Mouse (Mus musculus) brain, embryonic 14.5 days (tissue): ENCODE results near the gene Ccnf. TPM values are rescaled to one million over a fixed set of nuclear protein-coding genes. Genes with fewer than 3 reads are reported as not detected.

ENCODE experiments used
- DNase-seq: peaks from one replicate; pipeline ENCODE4 v3.0.0-alpha.2; 2011; ENCODE audit warnings: low read depth
- CTCF ChIP-seq: fragments of 200-500 bp; IDR thresholded peaks from 2 replicates; pipeline ENCODE4 v1.5.1; 2012; ENCODE audit warnings: inconsistent platforms, mild to moderate bottlenecking, moderate library complexity, borderline replicate concordance; ENCODE audit not compliant: insufficient read depth, insufficient read length; ENCODE audit errors: extremely low read depth
- POLR2A ChIP-seq: fragments of 200-500 bp; IDR thresholded peaks from 2 replicates; pipeline ENCODE4 v1.6.1; 2012; ENCODE audit warnings: mild to moderate bottlenecking, inconsistent platforms, borderline replicate concordance; ENCODE audit not compliant: poor library complexity, insufficient read depth, insufficient read length, severe bottlenecking; ENCODE audit errors: extremely low read depth
- polyA plus RNA-seq: library from polyadenylated mRNA; depleted of rRNA; stranded (reverse); fragments of >200 nt; gene quantifications from 2 replicates; pipeline ENCODE4 v1.2.3, GENCODE M21; 2012; rRNA removed

The Ccnf gene
- 16.2 and 21.6 TPM in 2 replicates for polyA plus RNA-seq

- peak; percentile 43; the same call in 1 of the 2 replicates for TF ChIP-seq CTCF
- peak; percentile 67; the same call in 1 of the 2 replicates for TF ChIP-seq POLR2A
- DNase-seq: peak; percentile 99
These were observed at the start of gene Ccnf for GRCm38 (mm10) chr17:24251320-24252069. Gene Ccnf (minus strand): TSS chr17:24251484.

DNA sequence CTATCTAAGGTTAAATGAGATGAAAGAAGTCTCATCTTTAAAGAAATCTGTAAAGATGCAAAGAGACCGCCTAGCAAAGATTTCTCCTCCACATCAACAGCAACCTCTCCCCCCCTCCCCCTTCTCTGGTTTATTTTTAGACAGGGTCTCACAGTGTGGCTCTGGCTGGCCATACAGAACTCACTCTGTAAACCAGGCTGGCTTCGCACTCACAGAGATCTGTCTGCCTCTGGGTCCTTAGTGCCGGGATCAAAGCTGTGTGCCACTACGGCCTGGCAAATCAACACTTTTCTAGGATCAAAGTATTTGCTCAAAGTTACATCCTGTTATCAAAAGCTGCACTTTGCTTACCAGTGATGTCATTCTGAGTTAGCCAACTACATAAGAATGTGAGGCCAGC lies 49.4 kb upstream of the Ccnf start:
- no peak for DNase-seq
- no peak for TF ChIP-seq CTCF
- no peak for TF ChIP-seq POLR2A

DNA sequence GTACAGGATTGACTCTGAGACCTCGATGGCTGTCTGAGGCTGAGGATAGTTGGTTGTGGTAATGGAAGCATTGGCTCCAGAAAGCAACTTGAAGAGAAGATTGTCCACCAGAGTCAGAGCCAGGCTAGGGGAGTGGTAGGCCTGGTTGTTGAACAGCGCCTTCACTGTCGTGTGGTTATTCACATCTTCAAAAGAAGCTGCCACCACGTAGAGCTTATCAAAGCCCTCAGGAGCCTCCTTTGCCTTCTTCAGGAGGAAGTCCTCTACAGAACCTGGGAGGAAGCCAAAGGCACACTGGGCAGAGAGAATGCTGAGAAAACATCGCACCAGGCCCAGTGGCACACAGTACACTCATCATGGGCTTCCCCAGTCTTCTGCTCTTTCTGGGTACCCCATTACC lies 38.1 kb upstream of the Ccnf start:
- TF ChIP-seq POLR2A (no peak), CTCF (no peak)
- no peak for DNase-seq

GRCm38 (mm10) chr17:24288477-24288876 lies 37.2 kb upstream of the Ccnf start:
- no peak for TF ChIP-seq CTCF
- TF ChIP-seq POLR2A: no peak
- no peak for DNase-seq

DNA sequence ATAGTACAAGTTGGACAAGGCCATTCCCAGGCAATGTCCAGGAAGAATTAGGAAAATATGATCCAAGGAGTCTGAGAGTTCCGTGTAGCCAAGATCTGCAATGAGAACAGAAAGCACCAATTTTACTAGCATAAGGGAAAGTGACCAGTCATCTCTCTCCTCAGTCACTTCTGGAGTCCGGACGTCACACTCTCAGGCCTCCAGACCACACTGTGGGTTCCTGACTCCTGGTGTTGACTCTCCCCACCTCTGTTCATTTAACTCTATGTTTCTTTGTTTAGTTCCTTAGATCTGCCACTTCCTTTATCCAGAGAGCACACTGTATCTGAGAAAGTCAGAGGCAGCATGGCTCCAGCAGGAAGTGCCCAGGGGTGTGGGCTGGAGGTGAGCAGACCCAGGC lies 34.4 kb upstream of the Ccnf start:
- TF ChIP-seq CTCF (no peak), POLR2A (no peak)
- no peak for DNase-seq

GRCm38 (mm10) chr17:24283266-24283818 lies 32.1 kb upstream of the Ccnf start:
- TF ChIP-seq POLR2A (no peak), CTCF (no peak)
- DNase-seq: no peak

DNA sequence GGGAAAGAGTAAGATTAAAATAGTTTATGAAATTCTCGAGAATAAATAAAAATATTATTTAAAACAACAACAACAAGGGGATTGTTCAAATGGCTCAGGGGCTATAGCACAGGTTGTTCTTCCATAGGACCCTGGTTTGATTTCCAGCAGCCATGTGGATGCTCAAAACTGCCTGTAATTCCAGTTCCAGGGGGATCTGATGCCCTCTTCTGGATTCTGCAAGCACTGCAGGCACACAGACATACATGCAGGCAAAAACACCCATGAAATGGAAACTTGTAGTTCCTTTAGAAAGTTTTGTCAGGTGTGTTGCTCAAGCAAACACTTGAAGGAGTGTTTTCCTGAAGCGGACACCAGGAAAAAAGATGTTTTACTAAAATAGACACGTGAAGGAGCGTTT lies 31.4 kb upstream of the Ccnf start:
- DNase-seq: no peak
- TF ChIP-seq POLR2A (no peak), CTCF (peak; percentile 33; the same call in 1 of the 2 replicates)

- TF ChIP-seq POLR2A (no peak), CTCF (no peak)
- no peak for DNase-seq
These were observed 28.6 kb upstream of the Ccnf start for GRCm38 (mm10) chr17:24279907-24280306.

DNA sequence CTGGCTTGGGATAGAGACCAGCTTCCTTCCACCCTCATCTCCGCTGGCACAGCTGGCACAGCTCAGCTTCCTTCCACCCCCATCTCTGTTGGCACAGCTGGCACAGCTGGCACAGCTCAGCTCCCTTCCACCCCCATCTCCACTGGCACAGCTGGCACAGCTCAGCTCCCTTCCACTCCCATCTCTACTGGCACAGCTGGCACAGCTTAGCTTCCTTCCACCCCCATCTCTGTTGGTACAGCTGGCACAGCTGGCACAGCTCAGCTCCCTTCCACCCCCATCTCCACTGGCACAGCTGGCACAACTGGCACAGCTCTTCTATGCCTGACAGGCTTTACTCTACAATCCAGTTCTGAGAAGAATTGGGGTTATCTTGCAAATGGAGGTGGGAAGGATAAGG lies 15.8 kb upstream of the Ccnf start:
- TF ChIP-seq POLR2A (no peak), CTCF (no peak)
- DNase-seq: no peak

DNA sequence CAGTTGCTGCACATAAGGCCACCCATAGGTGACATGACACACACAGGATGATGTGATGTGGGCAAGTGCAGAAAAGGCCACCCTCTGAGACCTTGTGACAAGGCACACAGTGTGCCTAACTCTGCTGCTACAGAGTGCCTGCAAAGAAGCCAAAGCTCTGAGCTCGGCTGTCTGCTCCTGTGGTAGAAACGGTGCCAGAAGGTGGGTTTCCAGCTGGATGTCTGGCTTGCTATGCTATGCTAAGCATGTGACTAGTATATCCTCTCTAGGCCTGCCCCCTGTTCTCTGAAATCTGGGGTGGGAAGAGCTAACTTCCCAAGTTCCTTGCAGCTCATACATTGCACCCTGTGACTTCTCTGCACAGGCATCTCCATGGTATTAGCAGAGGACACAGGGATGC lies 13.5 kb upstream of the Ccnf start:
- no peak for DNase-seq
- TF ChIP-seq CTCF (no peak), POLR2A (no peak)

DNA sequence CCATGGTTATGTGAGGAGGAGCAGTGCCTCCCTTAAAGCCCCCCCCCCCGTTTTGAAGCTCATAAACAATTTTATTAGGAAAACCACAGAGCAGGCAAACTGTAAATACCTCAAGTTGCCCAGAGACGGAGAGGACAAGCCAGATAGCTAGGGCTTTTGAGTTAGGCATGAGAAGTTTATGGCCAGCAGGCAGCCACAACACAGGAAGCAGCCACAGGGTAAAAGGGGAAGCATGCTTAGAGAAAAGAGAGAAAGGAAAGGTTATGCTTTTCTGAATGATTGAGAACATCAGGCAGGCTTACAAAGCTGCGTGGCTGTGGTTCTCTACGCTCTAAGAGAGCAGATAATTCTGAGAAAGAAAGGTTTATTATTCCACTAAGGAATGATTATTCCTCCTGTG lies 9.2 kb upstream of the Ccnf start:
- TF ChIP-seq CTCF (no peak), POLR2A (no peak)
- no peak for DNase-seq

DNA sequence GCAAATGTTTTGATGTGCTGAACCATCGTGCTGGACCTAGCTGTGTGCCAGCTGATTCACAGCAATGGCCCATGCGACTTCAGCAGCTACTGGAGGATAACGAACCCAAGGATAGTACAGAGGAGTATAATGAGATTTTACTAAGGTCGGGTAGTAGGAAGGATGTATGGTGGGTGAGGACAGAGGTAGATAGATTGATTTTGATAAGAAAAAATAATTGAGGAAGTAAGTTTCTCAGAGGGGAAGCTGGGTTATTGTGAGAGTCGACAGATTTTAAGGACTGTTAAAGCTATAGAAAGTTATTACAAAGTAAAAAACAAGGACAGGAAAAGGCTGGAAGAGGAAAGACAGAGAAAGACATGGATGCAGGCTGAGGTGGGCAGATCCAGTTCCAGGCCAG lies 8.4 kb upstream of the Ccnf start:
- no peak for DNase-seq

More for the DNA sequence above, 8.4 kb upstream of the Ccnf start:
- TF ChIP-seq POLR2A (no peak), CTCF (no peak)
